Mouse (Mus musculus) natural killer cell, adult 2 months (primary cell): ENCODE results near the gene Ythdf1.
A peak's percentile ranks its signal among the peaks of the same experiment; 100 is the strongest.

Source experiments
- DNase-seq, 2 experiments: peaks; one replicate each; pipeline ENCODE4 v3.0.0; 2022; ENCODE audit warnings: low spot score in 2 of 2

Ythdf1 gene

GRCm38 (mm10) chr2:180920810-180921400 is at the start of gene Ythdf1:
Gene Ythdf1 (minus strand): TSS chr2:180920949.
- peak; percentile 99 for DNase-seq

- DNase-seq = peak; percentile 78 to 82
Measured at GRCm38 (mm10) chr2:180967010-180967763, 46.4 kb upstream of the Ythdf1 start, which contains the start of gene Arfgap1. Gene Arfgap1 (plus strand): TSS chr2:180967225.

GRCm38 (mm10) chr2:180966092-180966882 is 45.5 kb upstream of the Ythdf1 start:
- peak; percentile 9 to 24 for DNase-seq

GRCm38 (mm10) chr2:180963956-180964355 is 43.2 kb upstream of the Ythdf1 start:
- peak; percentile 46 to 67 for DNase-seq

- no peak for DNase-seq
Measured at GRCm38 (mm10) chr2:180962616-180963308, 42.0 kb upstream of the Ythdf1 start.

GRCm38 (mm10) chr2:180960187-180960586 is 39.4 kb upstream of the Ythdf1 start:
- no peak for DNase-seq

GRCm38 (mm10) chr2:180959605-180960004 is 38.9 kb upstream of the Ythdf1 start:
- DNase-seq = no peak

- DNase-seq = no peak
Measured at GRCm38 (mm10) chr2:180954061-180955047, 33.6 kb upstream of the Ythdf1 start, which contains the start of gene Nkain4. Gene Nkain4 (minus strand): TSS chr2:180954699.

GRCm38 (mm10) chr2:180953638-180954037 is 32.9 kb upstream of the Ythdf1 start:
- no peak for DNase-seq

- no peak for DNase-seq
Measured at GRCm38 (mm10) chr2:180952731-180953171, 32.0 kb upstream of the Ythdf1 start.

GRCm38 (mm10) chr2:180949947-180950346 is 29.2 kb upstream of the Ythdf1 start:
- no peak for DNase-seq

- DNase-seq = no peak
Measured at GRCm38 (mm10) chr2:180941869-180942268, 21.1 kb upstream of the Ythdf1 start.

- no peak for DNase-seq
Measured at GRCm38 (mm10) chr2:180940187-180940586, 19.4 kb upstream of the Ythdf1 start.

GRCm38 (mm10) chr2:180932418-180932817 is 11.7 kb upstream of the Ythdf1 start:
- DNase-seq = no peak

GRCm38 (mm10) chr2:180928723-180929122 is 8.0 kb upstream of the Ythdf1 start, which contains the start of gene Birc7:
Gene Birc7 (plus strand): TSS chr2:180929023.
- DNase-seq = no peak

GRCm38 (mm10) chr2:180925176-180925575 is 4.4 kb upstream of the Ythdf1 start:
- peak; percentile 28 to 60 for DNase-seq

- DNase-seq = no peak
Measured at GRCm38 (mm10) chr2:180922739-180923138, 2.0 kb upstream of the Ythdf1 start.

GRCm38 (mm10) chr2:180919913-180920809 is 588 bp downstream of the Ythdf1 start:
- peak in 1 of 2 experiments; percentile 9 for DNase-seq

GRCm38 (mm10) chr2:180915886-180916433 is 4.8 kb downstream of the Ythdf1 start:
- no peak for DNase-seq
